Mouse (Mus musculus): ENCODE measurements around the gene Ppp1ca.

Ppp1ca gene

DNA sequence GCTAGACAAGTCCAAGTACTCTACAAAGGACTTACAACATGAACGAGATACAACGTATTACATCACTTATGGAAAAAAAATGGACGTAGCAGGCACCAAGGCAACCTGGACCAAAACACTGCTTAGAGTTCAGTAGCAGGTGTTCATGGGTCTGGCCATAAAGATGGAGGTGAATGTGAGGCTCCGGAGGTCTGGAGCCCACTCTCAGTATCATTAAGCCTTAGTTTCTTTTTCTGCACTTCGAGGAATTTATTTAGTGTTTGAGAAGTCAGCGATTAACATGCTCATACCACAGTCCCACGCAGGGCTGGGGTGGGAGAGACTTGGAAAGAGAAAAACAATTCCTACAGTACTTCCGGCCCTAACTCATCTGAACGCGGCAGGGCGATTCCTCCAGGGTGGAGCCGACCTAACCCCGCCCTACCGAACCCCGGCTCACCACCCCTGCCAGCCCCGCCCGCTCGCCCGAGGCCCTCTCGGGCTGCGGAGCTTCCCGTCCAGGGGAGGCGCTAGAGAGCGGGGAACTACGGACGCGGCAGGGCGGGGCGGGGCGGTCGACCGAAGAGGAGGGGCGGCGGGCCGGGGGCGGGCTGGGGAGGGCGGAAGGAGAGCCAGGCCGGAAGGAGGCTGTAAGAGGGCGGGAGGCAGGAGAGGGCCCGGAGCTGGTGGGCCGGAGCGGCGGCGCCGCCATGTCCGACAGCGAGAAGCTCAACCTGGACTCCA, at the start of gene Ppp1ca:
Gene Ppp1ca, plus strand, starts transcription at position 538 of the 723 bp plus-strand sequence.
- peak; percentile 99 for DNase-seq

DNA sequence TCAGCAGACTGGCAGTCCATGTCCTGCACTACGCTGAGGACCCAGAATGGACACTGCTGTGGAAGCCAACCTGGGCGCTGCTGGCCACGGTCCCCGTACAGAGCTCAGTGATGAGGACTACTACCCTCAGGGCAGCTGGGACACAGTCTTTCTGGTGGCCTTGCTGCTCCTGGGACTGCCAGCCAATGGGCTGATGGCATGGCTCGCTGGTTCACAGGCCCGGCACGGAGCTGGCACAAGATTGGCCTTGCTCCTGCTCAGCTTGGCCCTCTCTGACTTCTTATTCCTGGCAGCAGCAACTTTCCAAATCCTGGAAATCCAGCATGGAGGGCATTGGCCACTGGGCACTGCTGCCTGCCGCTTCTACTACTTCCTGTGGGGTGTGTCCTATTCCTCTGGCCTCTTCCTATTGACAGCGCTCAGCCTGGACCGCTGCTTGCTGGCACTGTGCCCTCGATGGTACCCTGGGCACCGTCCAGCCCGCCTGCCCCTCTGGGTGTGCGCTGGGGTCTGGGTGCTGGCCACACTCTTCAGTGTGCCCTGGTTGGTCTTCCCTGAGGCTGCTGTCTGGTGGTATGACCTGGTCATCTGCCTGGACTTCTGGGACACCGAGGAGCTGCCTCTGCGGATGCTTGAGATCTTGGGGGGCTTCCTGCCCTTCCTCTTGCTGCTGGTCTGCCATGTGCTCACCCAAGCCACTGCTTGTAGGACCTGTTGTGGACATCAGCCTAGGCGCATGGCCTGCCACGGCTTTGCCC, 49.3 kb upstream of the Ppp1ca start:
- DNase-seq = peak; percentile 68 to 73

DNA sequence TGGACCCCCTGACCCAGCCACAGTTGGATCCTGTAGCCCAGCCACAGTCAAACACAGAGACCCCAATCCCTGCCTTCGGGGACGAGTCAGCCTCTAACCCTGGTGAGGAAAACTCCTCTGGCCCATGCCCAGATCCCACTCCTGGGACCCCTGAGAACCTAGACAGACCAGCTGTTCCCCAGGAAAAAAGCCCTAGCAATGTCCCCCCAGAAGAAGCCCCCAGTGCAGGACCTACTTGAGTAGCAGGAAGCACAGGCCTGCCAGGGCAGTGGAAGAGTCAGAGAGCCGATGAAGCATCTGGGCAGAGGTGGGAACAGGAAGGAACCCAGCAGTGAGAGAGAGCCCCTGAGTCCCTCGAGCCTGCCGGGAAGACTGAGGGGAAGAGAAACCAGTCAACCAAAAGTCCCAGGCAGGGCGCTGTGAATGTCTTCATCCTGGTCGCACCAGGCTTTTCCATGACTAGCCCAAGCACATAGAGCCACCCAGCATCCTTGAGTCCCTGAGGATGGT, 48.1 kb upstream of the Ppp1ca start, which contains the start of gene Cabp4:
Gene Cabp4, minus strand, starts transcription at position 275 of the 510 bp plus-strand sequence.
- no peak for DNase-seq

DNA sequence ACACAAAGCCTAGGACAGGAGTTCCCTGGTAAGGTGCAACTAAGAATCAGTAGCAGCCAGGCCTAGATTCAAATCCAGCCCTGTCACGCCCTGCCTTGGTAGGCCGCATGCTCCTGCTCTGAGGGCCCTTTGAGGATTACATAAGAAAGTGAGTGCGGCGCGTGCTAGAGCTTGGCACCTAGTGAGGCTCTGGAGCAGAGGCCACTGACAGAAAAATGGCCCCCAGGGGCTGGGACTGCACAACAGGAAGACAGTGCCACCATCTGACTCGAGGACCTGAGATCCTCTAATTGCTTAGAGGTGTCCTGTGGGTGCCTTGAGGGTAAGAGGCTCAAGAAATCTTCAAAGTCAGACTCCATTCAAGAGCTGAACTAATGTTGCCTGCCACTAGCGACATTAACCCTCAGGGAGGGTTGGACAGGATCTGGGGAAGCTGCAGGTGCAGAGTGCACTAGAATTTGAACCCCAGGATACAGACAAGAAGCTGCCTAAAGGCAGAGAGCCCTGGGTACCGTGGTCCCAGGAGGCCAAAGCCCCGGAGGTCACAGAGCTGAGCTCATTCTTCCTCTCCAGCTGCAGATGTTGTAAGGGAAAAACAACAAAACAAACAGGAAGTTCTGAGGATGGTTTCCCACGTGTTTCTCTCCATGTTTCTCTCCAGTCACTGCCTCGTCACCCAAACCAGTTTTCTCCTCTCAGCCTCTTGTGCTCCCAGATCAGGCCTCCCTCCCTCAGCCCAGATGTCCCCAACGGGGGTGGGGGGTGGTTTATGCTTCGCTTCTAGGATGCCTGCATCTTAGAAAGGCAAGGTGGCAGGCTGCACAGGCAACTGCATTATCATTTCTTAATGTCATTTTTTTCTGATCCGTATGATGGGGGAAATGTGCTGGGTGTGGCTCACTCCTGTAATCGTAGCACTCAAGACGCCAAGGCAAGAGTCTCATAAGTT, 47.0 kb upstream of the Ppp1ca start:
- no peak for DNase-seq

DNA sequence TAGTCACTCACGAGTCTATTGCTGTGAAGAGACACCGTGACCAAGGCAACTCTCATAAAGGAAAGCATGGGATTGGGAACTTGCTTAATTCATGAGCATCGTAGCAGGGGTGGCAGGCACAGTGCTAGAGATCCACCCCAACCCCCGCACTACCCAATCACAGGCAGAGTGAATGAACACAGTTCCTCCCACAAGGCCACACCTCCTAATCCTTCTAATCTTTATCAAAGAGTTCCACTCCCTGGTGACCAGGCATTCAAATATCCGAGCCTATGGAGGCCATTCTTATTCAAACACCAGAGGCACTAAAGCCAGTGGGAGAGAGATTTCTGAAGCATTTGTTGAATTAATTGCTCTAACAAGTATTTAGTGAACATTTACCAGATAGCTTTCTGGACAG, 45.9 kb upstream of the Ppp1ca start:
- DNase-seq = no peak

DNA sequence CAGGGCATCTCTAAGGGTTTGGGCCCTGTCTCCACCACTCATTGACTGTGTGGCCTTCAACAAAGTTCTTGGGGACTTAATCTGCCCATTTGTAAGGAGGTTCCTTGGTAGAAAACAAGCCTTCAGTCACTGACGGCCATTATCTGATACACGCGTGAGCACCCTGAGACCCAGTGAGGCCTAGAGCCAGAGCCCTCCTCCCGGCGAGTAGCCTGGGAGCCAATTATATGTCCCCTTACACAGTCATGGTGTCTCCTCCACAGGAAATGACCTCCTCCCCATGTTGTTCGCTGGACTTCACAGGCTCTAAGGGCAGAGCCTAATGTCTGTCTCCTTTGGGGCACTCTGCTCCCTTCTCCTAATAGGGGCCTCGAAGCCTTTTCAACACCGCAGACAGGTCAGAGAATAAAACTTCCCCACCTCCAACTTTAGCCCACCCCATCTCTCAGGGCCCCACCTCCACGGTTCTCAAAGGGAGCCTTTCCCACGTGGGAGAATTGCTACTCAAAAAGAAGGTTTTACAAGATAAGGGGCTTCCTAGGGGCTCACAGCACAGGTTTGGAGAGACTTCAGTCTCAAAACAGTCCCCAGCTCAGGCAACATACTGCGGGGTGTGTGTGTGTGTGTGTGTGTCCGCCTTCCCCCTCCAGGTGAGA, 45.4 kb upstream of the Ppp1ca start:
- DNase-seq = no peak

DNA sequence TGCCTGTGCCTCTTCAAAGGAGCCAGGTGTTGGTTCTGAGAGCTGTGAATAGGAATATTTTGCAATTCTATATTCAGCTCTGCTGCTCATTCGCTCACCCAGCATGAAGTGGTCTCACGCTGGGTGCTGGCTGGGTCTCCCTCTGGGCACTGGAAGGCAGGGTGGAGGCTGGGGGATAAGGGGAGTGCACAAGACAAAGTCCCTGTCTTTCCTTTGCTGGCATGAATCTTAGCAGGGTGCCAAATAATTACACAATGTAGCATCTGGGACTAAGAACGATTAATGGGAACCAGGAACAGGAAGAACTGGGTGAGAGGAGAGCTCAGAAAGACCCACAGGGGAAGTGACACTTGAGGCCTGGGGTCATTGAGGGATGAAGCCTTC, 44.9 kb upstream of the Ppp1ca start:
- DNase-seq = no peak

DNA sequence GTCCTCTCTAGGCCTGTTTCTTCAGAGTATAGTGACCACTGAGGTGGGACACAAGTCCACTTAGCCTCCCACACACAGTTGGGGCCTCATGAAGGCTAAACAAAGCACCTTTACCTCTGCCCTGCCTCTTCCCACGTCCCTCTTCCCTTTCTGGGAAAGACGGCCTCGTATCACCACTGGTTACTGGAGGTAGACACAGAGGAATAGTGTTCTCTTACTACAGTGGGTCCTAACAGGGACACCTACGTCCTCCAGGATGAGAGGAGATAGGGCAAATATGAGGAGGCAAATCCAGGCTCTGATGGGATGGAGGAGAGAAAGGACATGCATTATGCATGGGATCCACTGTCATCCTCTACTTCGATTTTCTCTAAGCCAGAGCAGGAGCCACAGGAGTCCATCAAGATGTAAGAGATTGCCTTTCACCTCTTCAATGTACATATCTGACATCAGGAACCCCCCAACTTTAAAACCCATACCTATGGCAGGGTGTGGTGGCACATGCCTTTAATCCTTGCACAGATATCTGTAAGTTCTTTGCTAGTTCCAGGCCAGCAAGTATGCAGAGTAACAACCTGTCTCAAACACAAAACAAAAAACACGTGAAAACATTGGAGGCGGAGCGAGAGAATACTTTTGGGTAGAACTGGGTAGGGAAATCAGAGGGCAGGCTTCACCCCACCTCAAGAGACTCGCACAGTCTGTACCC, 43.9 kb upstream of the Ppp1ca start:
- DNase-seq = no peak

DNA sequence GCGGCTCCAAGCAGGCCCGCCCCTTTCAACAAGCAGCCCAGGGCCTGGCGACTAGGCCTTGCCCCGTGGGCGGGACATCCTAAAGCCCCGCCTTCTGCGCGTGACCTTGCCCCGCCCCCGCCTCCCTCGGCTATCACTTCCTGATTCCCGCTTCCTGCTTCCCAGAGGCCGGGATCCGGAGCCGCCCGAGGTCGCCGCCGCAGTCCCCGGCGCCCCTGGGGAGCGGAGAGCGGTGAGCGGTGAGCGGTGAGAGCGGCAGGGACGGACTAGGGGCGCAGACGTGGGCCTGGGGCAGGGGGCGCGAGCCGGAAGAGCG, 43.4 kb upstream of the Ppp1ca start, which contains the start of gene Coro1b:
Gene Coro1b, plus strand, starts transcription at position 129 of the 316 bp plus-strand sequence.
- peak; percentile 99 for DNase-seq

DNA sequence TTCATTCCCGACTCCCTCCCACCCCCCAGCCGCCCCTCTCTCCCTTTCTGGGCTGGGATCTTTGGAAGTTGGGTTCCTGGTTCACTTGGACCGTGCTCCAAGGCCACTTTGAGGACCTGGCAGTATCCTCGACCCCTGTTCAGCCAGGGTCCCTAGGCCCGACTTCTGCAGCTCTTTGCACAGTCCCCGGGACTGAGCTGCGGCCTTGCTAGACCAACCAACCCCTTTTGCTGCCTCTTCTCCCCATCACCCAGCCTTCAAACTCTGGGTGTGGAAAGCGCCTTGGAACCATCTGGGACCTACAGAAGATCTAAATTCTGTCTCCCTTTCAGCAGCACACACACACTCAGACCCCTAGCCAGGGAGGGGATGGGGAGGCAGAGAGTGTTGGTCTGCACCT, 43.0 kb upstream of the Ppp1ca start:
- peak in 1 of 2 experiments; percentile 48 for DNase-seq

DNA sequence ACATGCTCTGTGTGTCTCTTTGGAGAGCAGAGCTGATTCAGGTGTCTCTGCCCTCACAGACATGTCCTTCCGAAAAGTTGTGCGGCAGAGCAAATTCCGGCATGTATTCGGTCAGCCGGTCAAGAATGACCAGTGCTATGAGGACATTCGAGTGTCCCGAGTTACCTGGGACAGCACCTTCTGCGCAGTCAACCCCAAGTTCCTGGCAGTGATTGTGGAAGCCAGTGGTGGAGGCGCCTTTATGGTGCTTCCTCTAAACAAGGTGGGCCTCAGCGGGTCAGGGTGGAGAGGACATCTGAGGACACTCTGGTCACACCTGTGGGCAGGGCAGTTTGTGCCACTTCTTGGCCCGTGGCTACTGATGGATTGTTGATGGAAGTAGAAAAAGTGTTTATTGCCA, 42.6 kb upstream of the Ppp1ca start:
- no peak for DNase-seq

DNA sequence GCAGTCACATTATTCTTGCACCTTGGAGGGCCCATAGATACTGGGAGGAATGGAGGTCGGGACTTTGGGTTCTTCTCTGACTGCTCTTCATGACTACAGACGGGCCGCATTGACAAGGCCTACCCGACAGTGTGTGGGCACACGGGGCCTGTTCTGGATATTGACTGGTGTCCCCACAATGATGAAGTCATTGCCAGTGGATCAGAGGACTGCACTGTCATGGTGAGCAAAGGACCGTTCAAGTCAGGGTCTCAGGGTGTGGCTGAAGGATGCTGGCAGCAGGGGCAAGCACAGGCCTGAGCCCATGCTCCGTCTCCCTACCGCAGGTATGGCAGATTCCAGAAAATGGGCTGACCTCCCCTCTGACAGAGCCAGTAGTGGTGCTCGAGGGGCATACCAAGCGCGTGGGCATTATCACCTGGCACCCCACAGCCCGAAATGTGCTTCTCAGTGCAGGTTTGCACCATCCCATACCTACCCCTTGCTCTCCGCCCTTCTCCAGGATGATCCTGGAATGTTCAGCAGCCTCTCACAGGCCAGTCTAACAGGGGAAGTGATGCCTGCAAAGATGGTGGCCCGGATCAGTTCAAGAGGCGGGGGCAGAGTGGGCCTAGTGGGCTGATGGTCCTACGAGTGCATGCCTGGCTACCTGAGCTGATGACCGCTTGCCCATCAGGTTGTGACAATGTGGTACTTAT, 42.0 kb upstream of the Ppp1ca start:
- DNase-seq = no peak

DNA sequence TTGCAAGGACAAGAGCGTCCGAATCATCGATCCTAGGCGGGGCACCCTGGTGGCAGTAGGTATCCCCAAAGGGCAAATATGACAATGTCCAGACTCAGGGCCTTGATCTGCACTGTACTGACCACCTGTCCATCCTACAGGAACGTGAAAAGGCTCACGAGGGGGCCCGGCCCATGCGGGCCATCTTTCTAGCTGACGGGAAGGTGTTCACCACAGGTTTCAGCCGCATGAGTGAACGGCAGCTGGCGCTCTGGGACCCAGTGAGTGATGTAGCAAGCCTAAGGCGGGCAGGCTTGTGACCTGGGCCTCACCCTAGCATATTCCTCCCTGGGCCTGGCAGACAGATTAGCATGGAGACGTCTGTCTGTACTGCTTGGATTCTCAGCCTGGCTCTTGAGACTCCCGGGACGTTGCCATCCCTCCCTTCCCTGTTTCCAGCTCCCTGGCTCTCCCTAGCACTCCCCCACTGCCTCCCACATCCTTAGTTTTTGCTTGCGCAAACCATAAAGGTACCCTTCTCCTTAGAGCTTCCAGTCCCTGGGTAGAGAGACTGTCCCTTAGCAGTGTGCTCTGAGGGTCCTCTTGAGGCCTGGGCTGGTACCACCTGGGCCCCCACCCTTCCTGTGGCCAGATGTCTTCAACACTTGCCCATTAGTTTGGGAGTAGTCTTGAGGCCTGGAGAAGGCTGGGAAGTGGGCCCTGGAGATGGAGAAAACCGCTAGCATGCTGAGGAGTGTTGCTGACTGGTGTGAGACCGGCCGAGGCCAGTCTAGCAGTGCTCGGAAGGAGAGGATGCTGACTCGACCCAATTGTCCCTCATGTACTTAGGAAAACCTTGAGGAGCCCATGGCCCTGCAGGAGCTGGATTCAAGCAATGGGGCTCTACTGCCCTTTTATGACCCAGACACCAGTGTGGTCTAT, 41.0 kb upstream of the Ppp1ca start:
- DNase-seq = no peak

DNA sequence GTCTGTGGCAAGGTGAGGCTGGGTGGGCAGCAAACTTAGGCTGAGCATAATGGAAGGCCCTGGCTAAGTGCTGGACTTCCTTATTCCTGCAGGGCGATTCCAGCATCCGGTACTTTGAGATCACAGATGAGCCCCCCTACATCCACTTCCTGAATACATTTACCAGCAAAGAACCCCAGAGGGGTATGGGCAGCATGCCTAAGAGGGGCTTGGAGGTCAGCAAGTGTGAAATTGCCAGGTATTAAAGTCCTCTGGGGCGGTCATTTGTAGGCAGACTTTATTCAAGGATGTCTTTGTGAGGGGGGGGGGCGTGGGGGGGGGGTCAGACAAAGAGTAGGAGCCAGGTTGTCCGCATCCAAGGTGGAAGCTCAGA, 40.4 kb upstream of the Ppp1ca start:
- no peak for DNase-seq

DNA sequence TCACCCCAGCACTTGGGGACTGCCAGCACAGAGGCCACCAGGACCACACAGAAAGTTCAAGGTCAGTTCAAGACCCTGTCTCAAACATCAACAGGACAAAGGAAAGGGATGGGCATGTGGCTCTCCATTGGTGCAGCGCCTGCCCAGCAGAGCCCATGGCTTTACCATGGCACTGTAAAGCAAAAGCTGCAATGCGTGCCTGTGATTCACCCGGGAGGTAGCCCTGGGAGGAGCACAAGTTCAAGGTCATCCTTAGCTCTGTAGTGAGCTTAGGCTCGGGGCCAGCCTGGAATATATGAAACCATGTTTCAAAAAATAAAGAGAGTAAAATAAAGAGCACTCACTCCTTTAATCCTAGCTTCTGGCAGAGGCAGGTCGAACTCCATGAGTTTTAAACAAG, 40.0 kb upstream of the Ppp1ca start:
- no peak for DNase-seq

DNA sequence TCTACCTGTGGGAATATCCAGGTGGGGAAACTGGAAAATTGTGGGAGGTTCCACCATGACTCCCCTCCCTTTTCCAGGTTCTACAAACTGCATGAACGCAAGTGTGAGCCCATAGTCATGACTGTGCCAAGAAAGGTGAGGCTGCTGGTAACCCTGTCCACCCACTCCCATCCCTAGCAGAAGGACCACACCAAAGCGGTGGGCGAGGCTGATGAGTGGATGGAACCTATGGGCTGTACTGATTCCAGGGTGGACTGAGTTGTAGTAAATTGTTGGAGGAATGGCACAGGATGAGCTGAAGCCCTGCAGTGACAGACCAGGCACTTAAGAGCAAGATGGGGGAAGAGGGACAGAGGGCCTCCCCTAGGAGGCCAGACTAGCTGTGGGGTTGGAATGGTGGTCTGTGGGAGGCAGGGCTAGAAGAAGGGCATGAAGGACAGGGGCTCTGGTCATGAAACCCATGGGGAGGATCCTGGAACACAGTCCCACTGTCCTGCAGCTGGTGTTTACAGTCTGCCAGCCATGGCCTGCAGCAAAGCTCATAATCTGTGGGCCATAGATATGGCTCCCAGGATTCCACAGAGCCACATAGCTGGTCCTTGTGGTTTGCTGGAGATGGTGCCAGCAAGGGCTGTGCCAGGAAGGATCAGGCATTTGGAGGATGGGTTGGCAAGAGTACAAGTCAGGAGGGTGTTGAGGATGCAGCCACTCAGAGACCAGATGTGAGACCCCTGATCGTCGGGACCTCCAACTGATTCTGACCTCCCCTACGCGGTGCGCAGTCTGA, 39.2 kb upstream of the Ppp1ca start:
- peak in 1 of 2 experiments; percentile 70 for DNase-seq

DNA sequence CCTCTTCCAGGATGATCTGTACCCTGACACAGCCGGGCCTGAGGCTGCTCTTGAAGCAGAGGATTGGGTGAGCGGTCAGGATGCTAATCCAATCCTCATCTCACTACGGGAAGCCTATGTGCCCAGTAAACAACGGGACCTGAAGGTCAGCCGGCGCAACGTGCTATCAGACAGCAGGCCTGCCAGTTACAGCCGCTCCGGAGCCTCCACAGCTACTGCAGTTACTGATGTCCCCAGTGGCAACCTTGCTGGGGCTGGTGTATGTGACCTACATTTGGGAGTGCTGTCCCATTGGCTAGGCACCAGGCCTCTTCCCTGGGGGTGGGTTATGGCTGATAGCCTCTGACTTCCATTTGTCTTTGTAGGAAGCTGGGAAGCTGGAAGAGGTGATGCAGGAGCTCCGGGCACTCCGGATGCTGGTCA, 38.6 kb upstream of the Ppp1ca start, which contains the start of gene Ptprcap:
Gene Ptprcap, plus strand, starts transcription at position 373 of the 423 bp plus-strand sequence.
- peak; percentile 69 to 78 for DNase-seq

DNA sequence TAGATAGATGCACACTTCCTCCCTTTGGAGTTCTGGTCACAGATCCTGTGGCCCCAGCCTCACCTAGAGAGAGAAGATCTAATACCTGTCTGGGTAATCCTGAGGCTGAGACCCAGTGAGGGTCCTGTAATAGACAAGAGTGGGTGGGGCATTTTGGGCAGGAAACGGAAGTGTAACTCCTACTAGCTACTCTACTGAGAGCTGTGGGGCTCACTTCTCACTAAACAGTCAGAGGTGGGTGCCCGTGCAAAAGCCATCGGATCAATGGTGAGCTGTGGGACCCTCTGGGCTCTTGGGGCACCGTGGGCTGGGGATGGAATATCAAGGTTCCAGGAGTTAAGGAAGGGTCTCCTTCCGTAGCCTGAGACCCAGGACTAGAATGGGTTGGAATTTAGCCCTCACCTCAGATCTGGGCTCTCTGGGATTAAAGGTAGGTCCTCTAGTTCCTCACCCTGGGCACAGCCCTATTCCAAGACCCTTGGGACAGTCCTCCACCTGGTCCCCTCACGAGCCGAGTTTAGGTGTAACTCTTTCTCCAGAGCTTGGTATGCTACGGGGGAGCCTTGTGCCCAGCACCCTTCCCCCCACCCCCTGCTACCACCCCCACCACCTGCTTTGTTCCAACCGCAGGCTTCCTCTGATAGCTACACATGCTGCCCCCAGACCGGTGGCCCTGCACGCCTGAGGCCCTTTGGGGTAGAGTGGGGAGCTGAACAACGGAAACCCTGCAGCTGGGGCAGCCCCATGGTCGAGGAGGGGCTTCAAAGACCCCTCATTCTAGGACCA, 37.2 kb upstream of the Ppp1ca start:
- peak in 1 of 2 experiments; percentile 21 for DNase-seq

All from cerebellum, postnatal 10 days (tissue).